Mouse (Mus musculus) intestine, postnatal 0 days (tissue): ENCODE measurements around the gene Traf6. TPM values are rescaled to one million over a fixed set of nuclear protein-coding genes. Genes with fewer than 3 reads are reported as not detected.

ENCODE experiments used
- ATAC-seq: fragments of 200-750 bp; cut with Nextera tagmentation; 2 replicates; pipeline ENCODE4 v1.8.0; 2017; ENCODE audit warnings: mild to moderate bottlenecking, moderate TSS enrichment, moderate library complexity
- H3K27ac ChIP-seq: fragments of 300-500 bp; sonication (generic); 2 replicates; pipeline ENCODE4 v1.5.1; 2014; ENCODE audit warnings: mild to moderate bottlenecking, low read depth, low read length, moderate library complexity
- H3K27me3 ChIP-seq: fragments of 300-500 bp; sonication (generic); replicated peaks from 2 replicates; pipeline ENCODE4 v1.6.1; 2014; ENCODE audit warnings: low read length, mixed read lengths; ENCODE audit not compliant: control insufficient read depth, insufficient read depth
- H3K36me3 ChIP-seq: fragments of 300-500 bp; sonication (generic); 2 replicates; pipeline ENCODE4 v1.6.1; 2014; ENCODE audit warnings: mild to moderate bottlenecking, moderate library complexity; ENCODE audit not compliant: control insufficient read depth, insufficient read depth
- H3K4me1 ChIP-seq: fragments of 300-500 bp; sonication (generic); replicated peaks from 2 replicates; pipeline ENCODE4 v1.6.1; 2014; ENCODE audit warnings: antibody characterized with exemption, low read length, mixed read lengths; ENCODE audit not compliant: control insufficient read depth, insufficient read depth
- H3K4me2 ChIP-seq: fragments of 300-500 bp; sonication (generic); replicated peaks from 2 replicates; pipeline ENCODE4 v1.6.1; 2014; ENCODE audit warnings: low read depth, mild to moderate bottlenecking, moderate library complexity
- H3K4me3 ChIP-seq: fragments of 300-500 bp; sonication (generic); 2 replicates; pipeline ENCODE4 v1.5.1; 2014; ENCODE audit warnings: low read depth, low read length
- H3K9ac ChIP-seq: fragments of 300-500 bp; sonication (generic); 2 replicates; pipeline ENCODE4 v1.6.1; 2014; ENCODE audit warnings: mild to moderate bottlenecking, low read depth, low read length
- H3K9me3 ChIP-seq: fragments of 300-500 bp; sonication (generic); 2 replicates; pipeline ENCODE4 v1.6.1; 2016; ENCODE audit warnings: mixed run types; ENCODE audit not compliant: control insufficient read depth
- CTCF ChIP-seq: sonication (generic); IDR thresholded peaks from 2 replicates; pipeline ENCODE4 v1.5.1; 2016; ENCODE audit warnings: low read depth, mild to moderate bottlenecking, control low read depth, antibody characterized with exemption, moderate library complexity
- WGBS: fragments of 180-500 bp; shearing (Covaris S2); extraction: QIAGEN DNeasy Blood & Tissue Kit; methylation state at CpG from one replicate; pipeline ENCODE4 v1.1.7; 2014; 5-methylcytosine and 5-hydroxymethylcytosine counted together
- polyA plus RNA-seq: library from polyadenylated mRNA; unstranded; fragments of >200 nt; fragmentation: Nextera tagmentation; extraction: Ambion mirVana; gene quantifications from 2 replicates; pipeline ENCODE4 v1.2.1, GENCODE M21; 2015

Gene Traf6
- polyA plus RNA-seq, 1 experiment from 2014 or later: 4.9 TPM

- 90% methylated on average over 9 of the region's 9 CpGs for WGBS
- Histone ChIP-seq H3K9me3 (no peaks in the 10 kb centered on the region), H3K9ac (no peak overlapping the region), H3K4me2 (no peak overlapping the region), H3K27me3 (no peaks in the 10 kb centered on the region), H3K4me1 (no peaks in the 10 kb centered on the region), H3K4me3 (no peak overlapping the region), H3K27ac (no peak overlapping the region), H3K36me3 (peaks cover 65% of the 10 kb centered on the region)
- TF ChIP-seq CTCF: no peak
- no peak for ATAC-seq
These were observed 12.1 kb downstream of the Traf6 start for GRCm38 (mm10) chr2:101690252-101690827.

- WGBS: 56% methylated on average over 4 of the region's 4 CpGs
- Histone ChIP-seq H3K4me3 (no peak overlapping the region), H3K4me2 (no peak overlapping the region), H3K27ac (no peak overlapping the region), H3K27me3 (no peaks in the 10 kb centered on the region), H3K4me1 (no peaks in the 10 kb centered on the region), H3K9ac (no peak overlapping the region), H3K9me3 (no peaks in the 10 kb centered on the region), H3K36me3 (peaks cover 64% of the 10 kb centered on the region)
- no peak for ATAC-seq
- TF ChIP-seq CTCF: no peak
These were observed 14.8 kb downstream of the Traf6 start for GRCm38 (mm10) chr2:101693043-101693442.

- Histone ChIP-seq H3K4me2 (no peak overlapping the region), H3K27ac (no peak overlapping the region), H3K9me3 (no peaks in the 10 kb centered on the region), H3K9ac (no peak overlapping the region), H3K4me3 (no peak overlapping the region), H3K36me3 (peaks cover 66% of the 10 kb centered on the region), H3K4me1 (no peaks in the 10 kb centered on the region), H3K27me3 (no peaks in the 10 kb centered on the region)
- 55% methylated on average over 5 of the region's 5 CpGs for WGBS
- peak; percentile 74 for TF ChIP-seq CTCF
- ATAC-seq: no peak
These were observed 15.5 kb downstream of the Traf6 start for GRCm38 (mm10) chr2:101693577-101694215.

GRCm38 (mm10) chr2:101695584-101695983 lies 17.4 kb downstream of the Traf6 start:
- Histone ChIP-seq H3K4me3 (no peak overlapping the region), H3K9ac (no peak overlapping the region), H3K4me1 (no peaks in the 10 kb centered on the region), H3K27me3 (no peaks in the 10 kb centered on the region), H3K27ac (no peak overlapping the region), H3K9me3 (no peaks in the 10 kb centered on the region), H3K4me2 (no peak overlapping the region), H3K36me3 (peaks cover 55% of the 10 kb centered on the region)
- ATAC-seq: no peak
- 88% methylated on average over 7 of the region's 7 CpGs for WGBS
- TF ChIP-seq CTCF: no peak

- no peak overlapping the region for H3K4me2 ChIP-seq
- no peaks in the 10 kb centered on the region for H3K9me3 ChIP-seq
- no peak overlapping the region for H3K27ac ChIP-seq
- H3K9ac ChIP-seq: no peak overlapping the region
- ATAC-seq: no peak
- H3K36me3 ChIP-seq: peaks cover 33% of the 10 kb centered on the region
- no peak overlapping the region for H3K4me3 ChIP-seq
- TF ChIP-seq CTCF: no peak
- WGBS: 85% methylated on average over 4 of the region's 4 CpGs
- no peaks in the 10 kb centered on the region for H3K27me3 ChIP-seq
- no peaks in the 10 kb centered on the region for H3K4me1 ChIP-seq
These were observed 21.1 kb downstream of the Traf6 start for GRCm38 (mm10) chr2:101699284-101699683.

GRCm38 (mm10) chr2:101705941-101706485 lies 27.8 kb downstream of the Traf6 start:
- Histone ChIP-seq H3K4me3 (no peak overlapping the region), H3K36me3 (no peaks in the 10 kb centered on the region), H3K27ac (no peak overlapping the region), H3K4me2 (no peak overlapping the region), H3K4me1 (no peaks in the 10 kb centered on the region), H3K27me3 (no peaks in the 10 kb centered on the region), H3K9ac (no peak overlapping the region), H3K9me3 (no peaks in the 10 kb centered on the region)
- peak; percentile 63 for TF ChIP-seq CTCF
- ATAC-seq: no peak
- 42% methylated on average over 5 of the region's 5 CpGs for WGBS
